Mouse (Mus musculus) liver, embryonic 14.5 days (tissue): ENCODE data around the gene Anks1b. TPM values are rescaled to one million over a fixed set of nuclear protein-coding genes. Genes with fewer than 3 reads are reported as not detected.

ENCODE experiments used
- ATAC-seq: fragments of 200-750 bp; cut with Nextera tagmentation; 2 replicates; pipeline ENCODE4 v1.8.0; 2017; ENCODE audit warnings: moderate number of reproducible peaks, mild to moderate bottlenecking, moderate library complexity; ENCODE audit not compliant: insufficient read depth
- DNase-seq, 3 experiments: peaks; one replicate each; pipeline ENCODE4 v3.0.0-alpha.2; 2012 to 2013; ENCODE audit warnings: low read depth in 3 of 3, low spot score in 3 of 3
- H3K27ac ChIP-seq: fragments of 300-500 bp; sonication (generic); 2 replicates; pipeline ENCODE4 v1.5.1; 2014; ENCODE audit warnings: moderate library complexity, mild to moderate bottlenecking, control low read depth, inconsistent platforms
- H3K27me3 ChIP-seq: fragments of 300-500 bp; sonication (generic); 2 replicates; pipeline ENCODE4 v1.6.1; 2014; ENCODE audit warnings: mild to moderate bottlenecking, low read length, moderate library complexity; ENCODE audit not compliant: control insufficient read depth, insufficient read depth
- H3K36me3 ChIP-seq: fragments of 300-500 bp; sonication (generic); replicated peaks from 2 replicates; pipeline ENCODE4 v1.6.1; 2014; ENCODE audit warnings: low read depth; ENCODE audit not compliant: control insufficient read depth, insufficient read depth
- H3K4me1 ChIP-seq, 2 experiments: fragments of 200-500 bp in 1 of 2; fragments of 300-500 bp in 1 of 2; sonication (generic) in 1 of 2; replicated peaks; 2 replicates each; pipeline ENCODE4 v1.6.1; 2012 to 2014; ENCODE audit warnings: antibody characterized with exemption in 1 of 2, inconsistent platforms in 1 of 2, low read length in 1 of 2; ENCODE audit not compliant: control insufficient read depth in 2 of 2, insufficient read depth in 2 of 2
- H3K4me2 ChIP-seq: fragments of 300-500 bp; sonication (generic); 2 replicates; pipeline ENCODE4 v1.6.1; 2014; ENCODE audit warnings: low read depth, mild to moderate bottlenecking, control low read depth, moderate library complexity
- H3K4me3 ChIP-seq, 2 experiments: fragments of 200-500 bp in 1 of 2; fragments of 300-500 bp in 1 of 2; sonication (generic) in 1 of 2; 2 replicates each; pipeline ENCODE4 v1.5.1; 2012 to 2014; ENCODE audit warnings: low read depth in 2 of 2, low read length in 2 of 2, mild to moderate bottlenecking in 2 of 2, control low read depth in 1 of 2, inconsistent platforms in 1 of 2, moderate library complexity in 1 of 2; ENCODE audit not compliant: insufficient read depth in 1 of 2
- H3K9ac ChIP-seq: fragments of 300-500 bp; sonication (generic); replicated peaks from 2 replicates; pipeline ENCODE4 v1.6.1; 2014; ENCODE audit warnings: mild to moderate bottlenecking, control low read depth, moderate library complexity
- H3K9me3 ChIP-seq: fragments of 300-500 bp; sonication (generic); 2 replicates; pipeline ENCODE4 v1.6.1; 2016; ENCODE audit warnings: low read length, mixed read lengths; ENCODE audit not compliant: control insufficient read depth
- CTCF ChIP-seq: IDR thresholded peaks from 2 replicates; pipeline ENCODE4 v1.5.1; 2016; ENCODE audit warnings: antibody characterized with exemption, low read depth, control low read depth
- EP300 ChIP-seq: IDR thresholded peaks from 2 replicates; pipeline ENCODE4 v1.6.1; 2016; ENCODE audit warnings: antibody characterized with exemption, low read depth
- WGBS: fragments of 180-500 bp; shearing (Covaris S2); extraction: QIAGEN DNeasy Blood & Tissue Kit; methylation state at CpG from one replicate; pipeline ENCODE4 v1.1.7; 2014; ENCODE audit not compliant: insufficient replicate concordance; 5-methylcytosine and 5-hydroxymethylcytosine counted together
- polyA plus RNA-seq, 2 experiments: library from polyadenylated mRNA; depleted of rRNA in 1 of 2; stranded (reverse) in 1 of 2; unstranded in 1 of 2; fragments of >200 nt; fragmentation: Nextera tagmentation in 1 of 2; extraction: Ambion mirVana in 1 of 2; gene quantifications; 2 replicates each; pipeline versions ENCODE4 v1.2.1 to v1.2.3; 2012 to 2014

Anks1b gene
- polyA plus RNA-seq, 2 experiments, result not detected

DNA sequence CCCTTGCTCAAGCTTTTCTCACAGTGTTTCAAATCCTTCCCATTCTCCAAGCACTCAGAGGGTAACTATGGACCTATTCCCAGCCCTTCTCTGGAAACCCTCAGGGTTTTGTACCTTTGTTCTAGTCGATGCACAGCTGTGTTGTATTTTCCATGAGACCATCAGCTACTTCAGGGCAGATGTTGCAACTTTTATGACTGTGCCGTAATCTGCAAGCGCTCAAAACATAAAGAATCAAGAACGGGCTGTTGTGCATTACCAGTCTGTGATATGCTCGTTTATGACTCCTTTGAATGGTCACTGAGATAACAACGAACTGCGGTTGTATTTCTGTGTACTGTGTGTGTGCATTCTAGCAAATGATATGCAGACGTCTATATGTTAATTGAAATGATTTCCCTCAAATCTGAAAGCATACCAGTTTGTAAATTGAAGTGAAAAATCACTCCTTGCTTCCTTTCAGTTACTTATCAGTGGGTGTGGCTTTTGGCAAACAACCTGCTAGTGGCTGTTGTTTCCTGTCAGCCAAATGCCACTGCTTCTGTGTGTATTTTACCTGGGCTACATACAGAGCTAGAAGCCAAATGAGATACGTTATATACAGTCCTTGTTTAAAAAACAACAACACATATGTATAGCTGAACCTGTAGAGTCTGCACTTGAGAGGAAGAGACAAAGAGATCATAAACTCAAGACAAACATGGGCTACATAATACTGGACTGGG lies 966.5 kb downstream of the Anks1b start:
- Histone ChIP-seq H3K9me3 (no peaks in the 10 kb centered on the region), H3K27me3 (no peaks in the 10 kb centered on the region), H3K27ac (no peak overlapping the region), H3K9ac (no peak overlapping the region), H3K36me3 (no peaks in the 10 kb centered on the region), H3K4me1 (no peaks in the 10 kb centered on the region), H3K4me3 (no peak overlapping the region), H3K4me2 (no peak overlapping the region)
- no peak for DNase-seq
- no peak for ATAC-seq
- WGBS, result 69% methylated on average over 9 of the region's 9 CpGs
- no peak for TF ChIP-seq EP300
- no peak for TF ChIP-seq CTCF

- DNase-seq (no peak), ATAC-seq (no peak)
- Histone ChIP-seq H3K27ac (no peak overlapping the region), H3K36me3 (no peaks in the 10 kb centered on the region), H3K4me1 (no peaks in the 10 kb centered on the region), H3K9ac (no peak overlapping the region), H3K4me2 (no peak overlapping the region), H3K27me3 (no peaks in the 10 kb centered on the region), H3K9me3 (no peaks in the 10 kb centered on the region), H3K4me3 (no peak overlapping the region)
- 49% methylated on average over 2 of the region's 2 CpGs for WGBS
- TF ChIP-seq EP300 (no peak), CTCF (no peak)
These were observed 969.1 kb downstream of the Anks1b start for GRCm38 (mm10) chr10:90842398-90842797.

DNA sequence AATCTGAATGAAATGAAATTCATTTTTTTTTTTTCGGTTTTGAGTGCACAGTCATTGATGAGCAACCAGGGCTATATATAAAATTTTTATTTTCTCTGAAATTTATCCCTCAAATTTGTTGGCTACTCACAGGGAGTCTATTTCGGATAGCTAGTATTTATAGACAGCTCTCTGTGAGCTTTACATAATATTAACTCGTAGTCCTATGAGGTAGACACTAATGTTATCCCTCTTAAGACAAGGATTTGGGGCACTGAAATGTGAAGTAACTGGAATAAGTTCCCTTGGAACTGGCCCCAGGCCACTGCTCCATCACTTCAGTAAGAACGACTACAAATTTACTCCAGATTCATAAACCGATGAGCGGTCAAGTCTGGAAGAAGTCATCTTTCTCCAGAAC lies 977.8 kb downstream of the Anks1b start:
- no peak for TF ChIP-seq CTCF
- no peak for TF ChIP-seq EP300
- Histone ChIP-seq H3K4me3 (no peak overlapping the region), H3K9me3 (no peaks in the 10 kb centered on the region), H3K36me3 (no peaks in the 10 kb centered on the region), H3K9ac (no peak overlapping the region), H3K27me3 (no peaks in the 10 kb centered on the region), H3K4me1 (no peaks in the 10 kb centered on the region), H3K4me2 (no peak overlapping the region), H3K27ac (no peak overlapping the region)
- ATAC-seq (no peak), DNase-seq (no peak)
- 75% methylated on average over 6 of the region's 6 CpGs for WGBS

DNA sequence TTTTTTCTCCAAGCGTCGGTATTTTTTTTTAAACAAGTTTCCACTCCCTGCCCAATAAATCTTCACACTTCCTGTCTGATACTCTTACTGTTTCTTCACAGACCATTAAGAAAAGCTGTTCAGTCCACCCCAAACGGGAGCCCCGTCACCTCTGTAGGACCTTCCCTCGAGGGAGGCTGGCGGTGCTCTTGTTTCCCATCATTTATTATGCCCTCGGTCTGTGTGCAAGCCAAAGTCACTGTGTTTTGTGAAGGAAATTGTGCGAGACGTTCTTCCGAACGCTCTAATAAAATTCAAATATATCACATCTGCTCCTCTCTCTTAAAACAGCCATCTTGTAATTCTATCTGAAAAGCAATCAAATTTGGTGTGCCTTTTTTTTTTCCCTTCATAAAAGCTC lies 978.7 kb downstream of the Anks1b start:
- Histone ChIP-seq H3K36me3 (no peaks in the 10 kb centered on the region), H3K4me2 (no peak overlapping the region), H3K4me1 (no peaks in the 10 kb centered on the region), H3K27ac (no peak overlapping the region), H3K9me3 (no peaks in the 10 kb centered on the region), H3K27me3 (no peaks in the 10 kb centered on the region), H3K9ac (no peak overlapping the region), H3K4me3 (no peak overlapping the region)
- 66% methylated on average over 11 of the region's 11 CpGs for WGBS
- TF ChIP-seq EP300, result no peak
- TF ChIP-seq CTCF, result no peak
- ATAC-seq (no peak), DNase-seq (no peak)

DNA sequence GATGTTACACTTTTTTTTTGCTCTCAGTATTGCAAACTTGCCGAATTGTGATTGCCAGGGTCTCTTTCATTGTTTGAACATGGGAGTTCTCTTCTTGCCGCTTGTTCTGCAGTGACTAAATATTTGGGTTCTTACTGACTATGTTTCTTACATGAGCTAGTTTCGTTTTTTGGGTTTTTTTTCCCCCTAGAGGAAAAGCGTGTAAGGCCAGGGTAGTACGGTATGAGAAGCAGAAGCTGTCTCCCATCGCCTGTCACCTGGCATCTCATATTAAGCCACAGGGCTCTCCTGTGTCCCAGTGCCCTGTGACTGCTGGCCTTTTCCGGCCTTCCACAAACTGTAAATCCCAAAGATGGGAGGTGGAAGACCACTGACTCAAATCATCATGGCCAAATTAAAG lies 979.1 kb downstream of the Anks1b start:
- no peak for ATAC-seq
- WGBS, result 56% methylated on average over 7 of the region's 7 CpGs
- no peak for DNase-seq

More for the DNA sequence above, 979.1 kb downstream of the Anks1b start:
- Histone ChIP-seq H3K36me3 (no peaks in the 10 kb centered on the region), H3K9me3 (no peaks in the 10 kb centered on the region), H3K4me2 (no peak overlapping the region), H3K27ac (no peak overlapping the region), H3K27me3 (no peaks in the 10 kb centered on the region), H3K4me3 (no peak overlapping the region), H3K4me1 (no peaks in the 10 kb centered on the region), H3K9ac (no peak overlapping the region)
- TF ChIP-seq CTCF (no peak), EP300 (no peak)
